Mouse (Mus musculus): Measurements from ENCODE around the gene Ppp1r1a. TPM values are rescaled to one million over a fixed set of nuclear protein-coding genes. Genes with fewer than 3 reads are reported as not detected.

Ppp1r1a gene
- not detected in 2 replicates for polyA plus RNA-seq (2012; ENCODE audit: insufficient read depth, insufficient read length, low replicate concordance, missing spikeins)

GRCm38 (mm10) chr15:103537822-103538213 lies at the start of gene Ppp1r1a:
Gene Ppp1r1a, minus strand, starts transcription at chr15:103538003.
- TF ChIP-seq POLR2A (IDR thresholded peaks at IDR 0.05; ENCODE audit: insufficient read depth, low read depth, low read length) (peak; percentile 38; the same call in 1 of the 2 replicates), CTCF (IDR thresholded peaks at IDR 0.05; ENCODE audit: insufficient read depth, low read depth, low read length) (no peak)
- Histone ChIP-seq H3K4me3 (ENCODE audit: insufficient read depth, low read depth, low read length) (peak within 1 kb of the TSS; percentile 88), H3K27ac (ENCODE audit: insufficient read depth, low read depth, low read length) (peak within 1 kb of the TSS; percentile 18; the same call in 1 of the 2 replicates), H3K4me1 (ENCODE audit: control insufficient read depth, insufficient read depth, low read length) (peaks cover 20% of the 10 kb centered on the region)
- WGBS: under 1% methylated on average over 36 of the region's 36 CpGs

GRCm38 (mm10) chr15:103585876-103586275 lies 48.1 kb upstream of the Ppp1r1a start:
- no peak overlapping the region for H3K4me3 ChIP-seq (ENCODE audit: insufficient read depth, low read depth, low read length)
- WGBS: 86% methylated on average over 2 of the region's 2 CpGs
- no peak overlapping the region for H3K27ac ChIP-seq (ENCODE audit: insufficient read depth, low read depth, low read length)
- TF ChIP-seq CTCF (IDR thresholded peaks at IDR 0.05; ENCODE audit: insufficient read depth, low read depth, low read length) (no peak), POLR2A (IDR thresholded peaks at IDR 0.05; ENCODE audit: insufficient read depth, low read depth, low read length) (no peak)
- no peaks in the 10 kb centered on the region for H3K4me1 ChIP-seq (ENCODE audit: control insufficient read depth, insufficient read depth, low read length)

GRCm38 (mm10) chr15:103564981-103565380 lies 27.2 kb upstream of the Ppp1r1a start, which contains the start of gene Glycam1:
Gene Glycam1, minus strand, starts transcription at chr15:103565081.
- Histone ChIP-seq H3K4me3 (ENCODE audit: insufficient read depth, low read depth, low read length) (no peak within 1 kb of the TSS), H3K4me1 (ENCODE audit: control insufficient read depth, insufficient read depth, low read length) (no peaks in the 10 kb centered on the region), H3K27ac (ENCODE audit: insufficient read depth, low read depth, low read length) (no peak within 1 kb of the TSS)
- TF ChIP-seq POLR2A (IDR thresholded peaks at IDR 0.05; ENCODE audit: insufficient read depth, low read depth, low read length) (no peak), CTCF (IDR thresholded peaks at IDR 0.05; ENCODE audit: insufficient read depth, low read depth, low read length) (no peak)

- no peaks in the 10 kb centered on the region for H3K4me1 ChIP-seq (ENCODE audit: control insufficient read depth, insufficient read depth, low read length)
- TF ChIP-seq CTCF (IDR thresholded peaks at IDR 0.05; ENCODE audit: insufficient read depth, low read depth, low read length): no peak
- no peak for TF ChIP-seq POLR2A (IDR thresholded peaks at IDR 0.05; ENCODE audit: insufficient read depth, low read depth, low read length)
- no peak overlapping the region for H3K4me3 ChIP-seq (ENCODE audit: insufficient read depth, low read depth, low read length)
- 51% methylated on average over 3 of the region's 3 CpGs for WGBS
- no peak overlapping the region for H3K27ac ChIP-seq (ENCODE audit: insufficient read depth, low read depth, low read length)
These were observed 14.4 kb upstream of the Ppp1r1a start for GRCm38 (mm10) chr15:103552096-103552690.

- no peak for TF ChIP-seq CTCF (IDR thresholded peaks at IDR 0.05; ENCODE audit: insufficient read depth, low read depth, low read length)
- TF ChIP-seq POLR2A (IDR thresholded peaks at IDR 0.05; ENCODE audit: insufficient read depth, low read depth, low read length): no peak
- Histone ChIP-seq H3K4me3 (ENCODE audit: insufficient read depth, low read depth, low read length) (no peak overlapping the region), H3K4me1 (ENCODE audit: control insufficient read depth, insufficient read depth, low read length) (no peaks in the 10 kb centered on the region), H3K27ac (ENCODE audit: insufficient read depth, low read depth, low read length) (no peak overlapping the region)
- whole genome bisulfite sequencing: 24% methylated on average over 1 of the region's 1 CpGs
These were observed 13.2 kb upstream of the Ppp1r1a start for GRCm38 (mm10) chr15:103551053-103551452.

GRCm38 (mm10) chr15:103549475-103549874 lies 11.7 kb upstream of the Ppp1r1a start:
- TF ChIP-seq POLR2A (IDR thresholded peaks at IDR 0.05; ENCODE audit: insufficient read depth, low read depth, low read length) (no peak), CTCF (IDR thresholded peaks at IDR 0.05; ENCODE audit: insufficient read depth, low read depth, low read length) (no peak)
- H3K27ac ChIP-seq (ENCODE audit: insufficient read depth, low read depth, low read length): no peak overlapping the region
- 94% methylated on average over 1 of the region's 1 CpGs for WGBS
- H3K4me3 ChIP-seq (ENCODE audit: insufficient read depth, low read depth, low read length): no peak overlapping the region
- H3K4me1 ChIP-seq (ENCODE audit: control insufficient read depth, insufficient read depth, low read length): no peaks in the 10 kb centered on the region

GRCm38 (mm10) chr15:103547983-103548382 lies 10.2 kb upstream of the Ppp1r1a start:
- no peak overlapping the region for H3K4me3 ChIP-seq (ENCODE audit: insufficient read depth, low read depth, low read length)
- 91% methylated on average over 3 of the region's 3 CpGs for WGBS
- TF ChIP-seq POLR2A (IDR thresholded peaks at IDR 0.05; ENCODE audit: insufficient read depth, low read depth, low read length) (no peak), CTCF (IDR thresholded peaks at IDR 0.05; ENCODE audit: insufficient read depth, low read depth, low read length) (no peak)

GRCm38 (mm10) chr15:103542526-103542925 lies 4.7 kb upstream of the Ppp1r1a start:
- no peak overlapping the region for H3K27ac ChIP-seq (ENCODE audit: insufficient read depth, low read depth, low read length)
- TF ChIP-seq POLR2A (IDR thresholded peaks at IDR 0.05; ENCODE audit: insufficient read depth, low read depth, low read length): no peak
- TF ChIP-seq CTCF (IDR thresholded peaks at IDR 0.05; ENCODE audit: insufficient read depth, low read depth, low read length): no peak
- H3K4me1 ChIP-seq (ENCODE audit: control insufficient read depth, insufficient read depth, low read length): peaks cover 2% of the 10 kb centered on the region; the same call in 1 of the 2 replicates
- H3K4me3 ChIP-seq (ENCODE audit: insufficient read depth, low read depth, low read length): no peak overlapping the region

More at GRCm38 (mm10) chr15:103547983-103548382, 10.2 kb upstream of the Ppp1r1a start:
- Histone ChIP-seq H3K27ac (ENCODE audit: insufficient read depth, low read depth, low read length) (no peak overlapping the region), H3K4me1 (ENCODE audit: control insufficient read depth, insufficient read depth, low read length) (no peaks in the 10 kb centered on the region)

GRCm38 (mm10) chr15:103540646-103541045 lies 2.8 kb upstream of the Ppp1r1a start:
- no peak overlapping the region for H3K4me3 ChIP-seq (ENCODE audit: insufficient read depth, low read depth, low read length)
- WGBS: 83% methylated on average over 1 of the region's 1 CpGs
- TF ChIP-seq POLR2A (IDR thresholded peaks at IDR 0.05; ENCODE audit: insufficient read depth, low read depth, low read length): no peak
- no peak for TF ChIP-seq CTCF (IDR thresholded peaks at IDR 0.05; ENCODE audit: insufficient read depth, low read depth, low read length)
- H3K4me1 ChIP-seq (ENCODE audit: control insufficient read depth, insufficient read depth, low read length): peaks cover 15% of the 10 kb centered on the region
- H3K27ac ChIP-seq (ENCODE audit: insufficient read depth, low read depth, low read length): no peak overlapping the region

Measured in olfactory bulb, adult 2 months (tissue).